Mouse (Mus musculus): ENCODE data around the gene Slc12a6.

Gene Slc12a6

GRCm38 (mm10) chr2:112249780-112250453 lies 15.7 kb upstream of the Slc12a6 start:
- TF ChIP-seq GATA4 (IDR thresholded peaks at IDR 0.05; ENCODE audit: insufficient replicate concordance, low read length) = no peak

- TF ChIP-seq GATA4 (IDR thresholded peaks at IDR 0.05; ENCODE audit: insufficient replicate concordance, low read length) = no peak
Measured at GRCm38 (mm10) chr2:112254675-112255515, 10.7 kb upstream of the Slc12a6 start.

GRCm38 (mm10) chr2:112259241-112259962 lies 6.2 kb upstream of the Slc12a6 start, which contains the start of gene Nutm1:
Gene Nutm1, minus strand, starts transcription at chr2:112259291.
- TF ChIP-seq GATA4 (IDR thresholded peaks at IDR 0.05; ENCODE audit: insufficient replicate concordance, low read length) = no peak

GRCm38 (mm10) chr2:112261748-112262653 lies 3.6 kb upstream of the Slc12a6 start, which contains the start of gene Nop10:
Gene Nop10, plus strand, starts transcription at chr2:112261926.
- peak; percentile 20; the same call in 1 of the 2 replicates for TF ChIP-seq GATA4 (IDR thresholded peaks at IDR 0.05; ENCODE audit: insufficient replicate concordance, low read length)

GRCm38 (mm10) chr2:112262779-112263295 lies 2.8 kb upstream of the Slc12a6 start:
- no peak for TF ChIP-seq GATA4 (IDR thresholded peaks at IDR 0.05; ENCODE audit: insufficient replicate concordance, low read length)

GRCm38 (mm10) chr2:112264364-112264763 lies 1.3 kb upstream of the Slc12a6 start:
- no peak for TF ChIP-seq GATA4 (IDR thresholded peaks at IDR 0.05; ENCODE audit: insufficient replicate concordance, low read length)

GRCm38 (mm10) chr2:112266242-112266592 lies 592 bp downstream of the Slc12a6 start, which contains the start of gene Gm21985:
Gene Gm21985, plus strand, starts transcription at chr2:112266314.
- TF ChIP-seq GATA4 (IDR thresholded peaks at IDR 0.05; ENCODE audit: insufficient replicate concordance, low read length) = peak; percentile 57; the same call in 1 of the 2 replicates

- TF ChIP-seq GATA4 (IDR thresholded peaks at IDR 0.05; ENCODE audit: insufficient replicate concordance, low read length) = no peak
Measured at GRCm38 (mm10) chr2:112266780-112267179, 1.2 kb downstream of the Slc12a6 start.

- TF ChIP-seq GATA4 (IDR thresholded peaks at IDR 0.05; ENCODE audit: insufficient replicate concordance, low read length) = peak; percentile 59; the same call in 1 of the 2 replicates
Measured at GRCm38 (mm10) chr2:112267547-112268269, 2.1 kb downstream of the Slc12a6 start.

GRCm38 (mm10) chr2:112270011-112270410 lies 4.4 kb downstream of the Slc12a6 start:
- TF ChIP-seq GATA4 (IDR thresholded peaks at IDR 0.05; ENCODE audit: insufficient replicate concordance, low read length) = no peak

- TF ChIP-seq GATA4 (IDR thresholded peaks at IDR 0.05; ENCODE audit: insufficient replicate concordance, low read length) = no peak
Measured at GRCm38 (mm10) chr2:112272909-112273308, 7.3 kb downstream of the Slc12a6 start.

GRCm38 (mm10) chr2:112273474-112273873 lies 7.8 kb downstream of the Slc12a6 start:
- no peak for TF ChIP-seq GATA4 (IDR thresholded peaks at IDR 0.05; ENCODE audit: insufficient replicate concordance, low read length)

GRCm38 (mm10) chr2:112276870-112277269 lies 11.2 kb downstream of the Slc12a6 start:
- no peak for TF ChIP-seq GATA4 (IDR thresholded peaks at IDR 0.05; ENCODE audit: insufficient replicate concordance, low read length)
